Mouse (Mus musculus): Measurements from ENCODE around the gene Dnah6.
A peak's percentile ranks its signal among the peaks of the same experiment; 100 is the strongest.

Dnah6 gene

DNA sequence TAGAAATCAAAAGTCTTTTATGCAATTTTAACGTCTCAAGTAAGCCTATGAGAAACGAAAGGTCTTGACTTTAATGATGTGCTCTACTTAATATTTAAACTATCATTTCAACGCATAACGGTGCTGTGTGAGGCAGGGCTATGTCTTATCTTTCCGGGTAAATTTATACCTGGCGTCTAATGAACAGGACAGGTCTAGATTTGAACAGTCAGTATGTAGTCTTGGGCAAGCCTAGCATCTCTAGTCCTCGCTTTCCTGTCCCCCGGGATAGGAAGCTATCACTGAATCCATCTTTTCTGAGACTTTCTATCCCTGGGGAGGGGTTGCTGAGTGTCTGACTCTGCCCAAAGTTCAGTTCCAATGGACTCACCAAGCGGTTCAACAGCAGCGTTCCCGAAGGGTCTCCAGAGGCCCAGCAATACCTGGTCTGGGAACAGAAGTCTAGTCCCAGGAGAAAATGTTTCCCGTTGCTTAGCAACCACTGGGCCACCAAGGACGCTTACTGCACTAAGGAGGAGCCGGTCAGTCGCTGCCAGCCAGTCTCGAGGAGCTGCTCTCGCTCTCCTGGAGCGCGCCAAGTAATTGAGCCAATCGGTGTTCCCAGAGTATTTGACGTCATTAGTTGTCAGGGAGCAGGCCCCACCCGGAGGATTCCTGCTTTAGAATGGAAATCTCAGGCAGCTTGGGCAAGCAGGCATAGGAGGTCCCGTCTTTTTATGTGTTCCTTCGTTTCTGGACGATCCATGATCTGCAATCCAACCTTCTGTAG, at the start of gene Dnah6:
Dnah6 (minus strand) TSS at position 463 of the 769 bp plus-strand sequence.
- peak; percentile 53 for DNase-seq (ENCODE audit: low read depth, low spot score)

DNA sequence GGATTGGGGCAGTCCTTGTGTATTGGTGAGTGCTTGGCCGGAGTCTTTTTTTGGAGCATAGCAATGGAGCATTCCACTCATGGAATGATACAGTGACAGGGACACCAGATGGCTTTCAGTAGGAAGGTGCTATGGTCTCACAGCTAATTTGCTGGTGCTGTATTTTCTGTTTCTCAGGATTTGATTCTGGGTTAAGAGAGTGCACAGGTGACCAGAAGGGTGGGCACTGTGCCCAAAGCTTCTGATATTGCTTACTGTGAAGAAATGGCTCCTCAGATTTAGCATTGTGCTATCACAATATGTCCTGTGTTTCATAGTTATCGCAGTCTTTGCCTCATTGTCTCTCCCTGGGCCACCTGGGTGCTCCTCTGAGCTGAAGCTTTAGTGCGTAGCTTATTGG, 47.9 kb upstream of the Dnah6 start:
- no peak for DNase-seq (ENCODE audit: low read depth, low spot score)

DNA sequence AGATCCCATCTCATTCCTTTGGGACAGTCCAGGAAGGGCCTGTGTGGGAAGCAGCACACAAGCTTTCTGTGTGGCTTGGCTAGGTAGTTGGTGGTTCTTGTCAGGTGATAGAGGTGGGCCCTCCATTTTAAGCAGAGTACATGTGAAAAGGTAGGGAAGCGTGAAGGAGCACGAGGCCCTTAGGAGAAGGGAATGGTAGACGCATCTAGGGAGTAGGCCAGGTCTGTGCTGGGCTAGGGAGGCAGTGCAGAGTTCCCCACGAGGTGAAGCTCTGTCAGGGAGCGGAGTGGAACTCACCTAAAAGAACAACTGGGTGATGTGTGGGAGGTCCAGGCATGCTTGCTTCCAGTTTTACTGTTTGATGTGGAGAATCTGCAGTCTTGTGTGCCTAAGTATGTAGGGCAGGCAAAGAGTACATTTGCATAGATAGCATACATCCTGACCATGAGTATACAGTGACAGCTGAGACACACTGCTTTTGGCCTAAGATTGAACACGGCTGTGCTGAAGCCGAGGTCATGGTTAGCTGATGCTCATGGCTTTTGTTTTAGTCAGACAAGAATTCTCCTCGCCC, 46.4 kb upstream of the Dnah6 start:
- no peak for DNase-seq (ENCODE audit: low read depth, low spot score)

DNA sequence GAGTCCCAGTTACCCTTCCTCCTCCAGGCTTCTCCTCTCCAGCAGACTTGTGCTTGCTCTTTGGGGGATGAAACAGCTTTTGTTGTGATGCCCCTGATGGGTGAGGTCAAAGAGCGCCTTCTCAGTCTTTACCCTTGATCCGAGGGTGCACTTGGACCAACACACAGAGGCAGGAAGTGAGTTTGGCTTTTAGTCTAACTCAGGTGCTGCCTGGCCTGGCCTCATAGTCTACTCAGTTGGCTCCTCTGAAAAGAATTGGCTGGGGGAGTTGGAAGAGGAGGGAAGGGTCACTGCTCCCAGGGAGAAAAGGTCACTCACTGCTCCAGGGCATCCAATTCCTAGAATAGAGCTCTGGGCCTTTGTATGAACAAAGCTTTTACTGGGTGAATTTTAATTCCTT, 43.4 kb upstream of the Dnah6 start:
- DNase-seq (ENCODE audit: low read depth, low spot score): no peak

DNA sequence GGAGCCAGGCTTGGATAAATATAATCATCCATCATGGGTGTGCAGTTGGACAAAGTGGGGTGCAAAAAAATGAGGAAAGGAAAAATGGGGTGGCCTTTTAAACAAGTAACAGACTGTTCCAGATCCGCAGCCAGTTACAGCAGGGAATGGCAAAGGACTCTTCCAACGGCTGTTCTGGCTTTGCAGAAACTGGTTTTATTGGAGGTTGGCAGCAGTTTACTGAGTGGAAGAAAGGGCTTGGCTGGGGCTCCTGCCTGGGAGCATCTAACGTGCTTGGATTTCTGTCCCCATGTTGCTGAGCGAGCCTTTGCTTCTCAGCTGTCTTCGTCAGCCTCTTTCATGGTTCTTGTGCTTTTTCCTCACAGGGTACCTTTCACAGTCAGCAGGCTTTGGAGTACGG, 38.7 kb upstream of the Dnah6 start:
- no peak for DNase-seq (ENCODE audit: low read depth, low spot score)

DNA sequence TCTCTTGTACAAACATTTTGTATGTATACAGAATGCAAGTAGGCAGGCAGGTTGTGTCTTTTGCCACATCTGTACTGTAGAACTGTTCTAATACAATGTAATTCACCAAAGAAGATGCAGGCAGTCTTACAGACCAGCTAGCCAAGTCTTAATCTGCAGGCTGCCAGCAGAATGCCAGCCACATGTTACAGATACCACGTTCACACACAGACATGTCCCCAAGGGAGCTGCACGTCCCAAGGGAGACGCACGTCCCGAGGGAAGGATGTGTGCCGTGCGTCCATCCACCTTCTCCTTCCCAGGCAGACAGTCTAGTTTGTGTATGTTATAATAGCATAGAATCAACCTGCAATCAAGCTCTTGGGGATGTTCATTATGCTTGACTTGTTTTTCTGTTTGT, 35.6 kb upstream of the Dnah6 start:
- DNase-seq (ENCODE audit: low read depth, low spot score): no peak

DNA sequence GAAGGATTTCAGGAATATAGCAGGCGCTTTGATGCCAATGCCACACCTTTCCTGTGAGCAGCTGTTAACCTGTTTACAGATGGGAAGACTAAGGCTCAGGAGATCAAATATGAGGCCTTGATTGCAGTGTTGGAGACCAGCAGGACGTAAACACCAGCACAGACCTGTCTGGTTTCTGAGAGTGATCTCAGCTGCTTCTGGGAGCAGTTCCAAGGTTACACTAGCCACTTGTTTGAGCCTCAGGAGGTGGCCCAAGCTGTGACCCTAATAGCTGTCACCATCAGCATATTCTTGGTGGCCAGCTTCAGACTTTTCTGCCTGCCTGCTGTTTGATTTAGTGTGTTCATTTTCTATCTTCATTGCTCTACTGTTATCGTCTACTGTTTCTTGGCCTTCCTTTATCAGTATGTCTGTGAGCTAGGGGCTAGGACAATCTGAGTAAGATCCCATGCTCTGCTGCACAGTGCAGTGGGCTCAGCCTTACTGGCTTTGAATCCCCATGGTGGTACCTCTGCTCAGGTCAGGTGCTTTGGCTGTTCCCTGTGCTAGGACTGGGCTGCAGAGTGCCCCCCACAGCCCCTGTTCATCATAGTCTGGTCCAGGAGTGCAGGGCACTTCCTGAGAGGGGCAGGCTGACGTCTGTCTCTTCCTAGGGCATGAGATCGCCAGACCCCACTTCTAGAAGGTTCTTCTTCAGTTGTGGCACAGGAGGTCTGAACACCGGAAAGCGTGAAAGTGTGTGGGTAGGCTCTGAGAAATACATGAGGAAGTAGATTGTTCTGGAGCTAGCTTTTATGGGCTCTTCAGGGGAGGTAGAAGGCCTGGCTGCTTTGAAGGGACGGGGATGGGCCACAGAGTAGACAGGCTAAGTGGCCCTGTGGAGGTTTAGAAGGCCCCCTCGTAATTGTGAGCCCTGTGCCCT, 33.1 kb upstream of the Dnah6 start:
- DNase-seq (ENCODE audit: low read depth, low spot score): no peak

DNA sequence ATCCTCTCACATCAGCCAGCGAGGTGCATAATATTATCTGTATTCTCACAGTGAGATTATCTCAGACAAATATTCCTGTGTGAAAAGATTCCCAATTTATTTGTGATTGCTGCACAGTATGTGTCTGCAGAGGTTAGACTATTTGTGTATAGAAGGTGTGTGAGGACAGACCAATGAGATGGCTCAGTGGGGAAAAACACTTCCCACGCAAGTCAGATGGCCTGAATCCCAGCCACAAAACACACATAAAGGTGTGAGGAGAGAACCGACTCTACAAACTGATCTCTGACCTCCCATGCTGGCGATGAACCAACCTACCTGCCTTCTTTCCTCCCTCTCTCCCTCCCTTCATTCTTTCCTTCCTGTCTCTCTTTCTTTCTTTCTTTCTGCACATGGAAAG, 32.1 kb upstream of the Dnah6 start:
- DNase-seq (ENCODE audit: low read depth, low spot score): no peak

DNA sequence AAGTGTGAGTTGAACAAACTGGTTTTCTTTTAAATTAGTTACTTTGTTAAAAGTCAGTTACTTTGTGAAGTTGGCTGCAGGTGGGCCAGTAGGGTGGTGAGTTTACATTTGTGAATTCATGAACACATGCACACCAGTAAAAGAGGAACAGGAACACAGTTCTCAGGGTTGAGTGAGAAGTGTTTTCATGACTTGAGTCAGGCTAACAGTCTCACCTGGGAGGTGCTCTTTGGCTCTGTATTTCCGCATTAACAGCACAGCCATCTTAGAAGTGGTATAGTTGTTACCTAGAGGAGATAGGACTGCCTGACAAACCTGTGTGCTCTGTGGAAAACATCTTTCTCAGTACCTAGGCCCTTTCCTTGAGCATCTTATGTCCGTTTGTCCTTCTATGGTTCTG, 31.6 kb upstream of the Dnah6 start:
- no peak for DNase-seq (ENCODE audit: low read depth, low spot score)

DNA sequence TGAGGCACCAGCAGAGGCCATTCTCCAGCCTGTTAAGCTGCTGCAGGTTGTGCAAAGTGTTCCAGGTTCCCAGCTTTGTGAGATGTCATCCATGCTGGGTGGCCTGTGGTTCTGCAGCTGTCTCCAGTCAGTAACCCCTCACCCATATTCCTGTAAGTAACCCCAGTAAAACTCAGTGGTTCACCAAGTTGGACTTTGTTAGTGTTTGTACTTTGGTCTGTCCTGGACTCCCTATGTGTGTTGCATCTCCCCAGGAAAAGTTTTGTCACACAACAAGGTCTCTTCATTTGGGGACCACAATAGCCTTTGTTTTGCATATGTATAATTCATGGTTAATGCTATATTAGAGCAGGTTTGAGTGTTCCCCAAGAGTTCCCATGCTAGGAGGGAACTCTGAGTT, 30.9 kb upstream of the Dnah6 start:
- DNase-seq (ENCODE audit: low read depth, low spot score): no peak

DNA sequence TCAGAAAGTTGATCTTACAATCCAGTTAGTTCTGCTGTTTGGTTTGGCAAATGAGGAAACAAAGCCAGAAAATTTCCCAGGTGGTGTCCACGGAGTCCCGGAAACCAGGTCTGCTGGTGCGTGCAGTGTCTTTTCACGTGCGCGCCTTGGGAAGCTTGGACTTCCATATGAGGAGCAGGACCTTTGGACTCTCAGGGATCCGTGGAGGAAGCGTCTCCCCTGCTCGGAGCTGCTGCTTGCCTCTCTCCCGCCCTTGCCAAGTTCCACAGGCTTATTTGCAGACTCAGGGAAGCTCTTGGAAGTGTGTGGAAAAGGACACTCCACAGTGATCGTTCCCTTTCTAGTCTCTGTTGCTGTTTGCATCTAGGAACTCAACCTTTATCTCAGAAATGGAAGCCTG, 29.9 kb upstream of the Dnah6 start:
- no peak for DNase-seq (ENCODE audit: low read depth, low spot score)

DNA sequence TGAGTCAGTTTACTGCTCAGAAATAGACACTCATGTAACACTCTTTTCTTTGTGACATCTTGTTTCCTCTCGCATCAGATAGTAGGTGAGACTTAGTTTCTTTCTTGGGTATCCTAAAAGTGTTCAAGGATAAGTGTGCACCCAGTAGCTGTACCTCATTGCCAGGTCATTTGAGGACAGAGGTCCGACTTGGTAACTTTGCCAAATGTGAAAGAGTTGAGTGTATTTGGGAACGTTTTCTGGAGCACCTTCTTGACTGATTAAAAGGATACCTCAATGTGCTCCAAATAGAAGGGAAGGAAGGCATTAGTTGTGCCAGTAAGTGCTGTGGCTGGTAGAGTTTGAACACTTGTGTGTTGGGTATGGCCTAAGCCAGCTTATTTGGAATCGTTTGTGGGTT, 28.4 kb upstream of the Dnah6 start:
- DNase-seq (ENCODE audit: low read depth, low spot score): no peak

DNA sequence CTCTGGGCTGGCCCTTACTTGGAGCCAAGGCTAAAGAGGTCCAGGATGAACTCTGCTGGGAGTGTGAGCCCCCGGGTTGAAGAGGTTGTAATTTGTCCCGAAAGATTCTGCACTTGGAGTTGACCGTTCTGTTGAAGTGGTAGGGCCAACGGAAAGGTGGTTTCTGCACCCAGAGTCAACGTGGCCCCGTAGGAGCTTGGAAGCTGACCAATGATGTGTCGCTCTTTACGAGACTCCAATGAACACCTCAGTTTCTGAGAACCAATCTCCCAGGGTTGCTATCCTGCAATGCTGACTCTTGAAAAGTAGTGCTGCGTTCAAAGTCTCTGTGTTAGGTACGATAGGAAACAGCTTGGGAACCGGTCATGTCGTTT, 27.6 kb upstream of the Dnah6 start:
- no peak for DNase-seq (ENCODE audit: low read depth, low spot score)

DNA sequence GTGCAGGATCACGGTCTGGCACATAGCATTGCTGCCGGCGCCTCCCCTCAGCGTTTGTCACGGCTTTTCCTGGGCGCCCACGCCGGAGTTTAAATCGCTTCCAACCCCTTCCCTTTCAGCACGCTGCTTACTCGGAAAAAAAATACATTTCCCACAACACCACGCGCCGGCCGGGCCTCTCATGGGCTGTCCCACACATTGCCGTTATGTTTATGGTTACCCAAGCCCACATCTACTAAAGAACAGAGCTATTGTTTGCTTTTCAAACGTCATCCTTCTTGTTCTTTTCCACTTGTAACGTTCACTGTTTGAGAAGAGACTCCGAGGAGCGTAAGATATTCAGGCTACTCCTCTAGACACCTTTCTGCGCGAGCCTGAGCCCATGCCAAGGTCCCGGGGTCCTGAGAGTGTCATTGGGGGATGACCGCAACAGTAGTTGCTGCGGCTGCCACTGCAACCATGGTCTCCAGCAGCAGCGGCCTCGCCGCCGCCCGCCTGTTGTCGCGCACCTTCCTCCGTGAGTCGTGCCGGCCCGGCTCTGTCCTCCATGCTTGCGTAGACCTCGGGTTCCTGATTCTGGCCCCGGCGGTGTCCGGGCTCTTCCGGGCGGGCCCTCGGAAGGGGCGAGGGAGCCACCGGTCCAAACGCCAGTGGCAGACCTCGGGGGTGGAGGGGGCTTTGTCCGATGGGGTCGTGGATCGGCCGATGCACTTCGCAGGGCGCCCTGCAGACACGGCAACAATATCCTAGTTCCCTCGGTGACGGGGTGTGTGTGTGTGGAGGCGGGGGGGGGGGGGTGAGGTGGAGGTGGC, 27.0 kb upstream of the Dnah6 start, which contains the start of gene Suclg1:
Suclg1 (plus strand) TSS at position 146 of the 812 bp plus-strand sequence.
- DNase-seq (ENCODE audit: low read depth, low spot score): peak; percentile 67

DNA sequence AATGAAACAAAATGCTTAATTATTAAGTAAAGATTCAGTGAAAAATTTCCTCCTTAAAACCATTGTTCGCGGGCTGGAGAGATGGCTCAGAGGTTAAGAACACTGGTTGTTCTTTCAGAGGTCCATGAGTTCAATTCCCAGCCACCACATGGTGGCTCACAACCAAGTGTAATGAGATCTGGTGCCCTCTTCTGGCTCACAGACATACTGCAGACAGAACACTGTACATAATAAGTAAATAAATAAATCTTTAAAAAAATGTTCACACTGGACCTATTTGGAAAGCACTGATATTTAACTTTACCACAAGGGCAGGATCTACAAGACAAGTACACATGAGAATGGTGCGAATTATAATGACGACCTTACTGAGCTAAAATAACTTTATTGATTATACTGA, 26.0 kb upstream of the Dnah6 start:
- peak; percentile 40 for DNase-seq (ENCODE audit: low read depth, low spot score)

DNA sequence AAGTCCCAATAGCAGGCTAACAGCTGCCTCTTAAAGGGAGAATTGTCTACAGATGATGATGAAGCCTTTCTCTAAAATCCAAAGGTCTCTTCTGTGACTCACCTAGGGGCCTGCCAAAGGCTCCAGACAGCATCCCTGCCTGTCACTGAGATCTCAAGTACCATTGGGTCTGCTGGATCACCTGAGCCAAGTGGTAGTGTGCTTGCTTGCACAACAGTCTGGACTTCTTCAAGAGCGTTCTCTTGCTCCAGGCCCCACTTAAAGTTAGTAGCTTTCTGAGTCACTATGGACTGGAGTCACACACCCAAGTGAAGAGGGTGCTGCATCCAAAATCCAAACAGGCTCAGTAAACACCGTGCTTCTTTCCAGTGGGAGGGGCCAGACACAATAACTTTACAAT, 25.4 kb upstream of the Dnah6 start:
- DNase-seq (ENCODE audit: low read depth, low spot score): no peak

DNA sequence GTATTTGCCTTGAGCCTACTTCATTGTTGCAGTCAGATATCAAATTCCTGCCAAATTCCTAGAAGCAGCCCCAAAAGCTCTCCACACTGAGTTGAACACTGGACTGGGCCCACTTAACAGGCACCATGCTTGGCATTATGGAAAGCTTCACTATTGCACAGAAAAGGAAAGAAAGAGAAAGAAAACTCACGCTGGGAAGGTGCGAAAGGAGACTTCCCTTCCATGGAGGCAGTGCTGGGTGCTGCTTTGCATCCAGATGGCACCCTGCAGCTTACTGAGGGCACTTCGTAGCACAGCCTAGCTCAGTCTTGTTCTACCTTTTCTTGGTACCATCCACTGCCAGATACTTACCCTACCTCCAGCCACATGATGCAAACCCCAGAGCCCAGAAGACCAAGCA, 14.2 kb upstream of the Dnah6 start:
- no peak for DNase-seq (ENCODE audit: low read depth, low spot score)

DNA sequence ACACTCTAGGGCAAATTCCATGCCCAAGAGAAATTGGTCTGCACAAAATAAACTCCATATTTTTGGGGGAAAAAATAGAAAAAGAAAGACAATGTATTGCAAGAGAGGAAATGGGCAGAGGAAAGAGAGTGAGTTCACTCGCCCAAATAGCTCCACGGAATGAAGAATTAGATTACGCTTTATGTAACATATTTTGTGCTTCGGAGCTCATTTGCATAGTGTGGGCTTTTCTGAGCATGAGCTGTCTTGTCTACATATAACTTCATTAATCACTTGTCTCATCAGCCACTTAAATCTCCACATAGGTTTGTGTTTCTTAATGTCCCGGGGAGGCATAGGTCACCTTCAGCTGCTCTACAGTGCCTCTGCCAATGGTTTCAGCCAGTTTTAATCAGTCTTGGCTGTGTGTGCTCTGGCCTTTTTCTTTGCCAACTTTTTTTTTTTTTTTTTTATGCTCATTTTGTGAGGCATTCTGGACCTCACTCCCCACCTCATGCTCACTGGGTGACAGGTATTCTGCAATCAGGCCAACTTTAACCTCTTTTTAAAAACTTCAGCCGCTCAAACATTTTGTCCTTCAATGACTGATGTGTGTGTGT, 12.9 kb upstream of the Dnah6 start:
- no peak for DNase-seq (ENCODE audit: low read depth, low spot score)

DNA sequence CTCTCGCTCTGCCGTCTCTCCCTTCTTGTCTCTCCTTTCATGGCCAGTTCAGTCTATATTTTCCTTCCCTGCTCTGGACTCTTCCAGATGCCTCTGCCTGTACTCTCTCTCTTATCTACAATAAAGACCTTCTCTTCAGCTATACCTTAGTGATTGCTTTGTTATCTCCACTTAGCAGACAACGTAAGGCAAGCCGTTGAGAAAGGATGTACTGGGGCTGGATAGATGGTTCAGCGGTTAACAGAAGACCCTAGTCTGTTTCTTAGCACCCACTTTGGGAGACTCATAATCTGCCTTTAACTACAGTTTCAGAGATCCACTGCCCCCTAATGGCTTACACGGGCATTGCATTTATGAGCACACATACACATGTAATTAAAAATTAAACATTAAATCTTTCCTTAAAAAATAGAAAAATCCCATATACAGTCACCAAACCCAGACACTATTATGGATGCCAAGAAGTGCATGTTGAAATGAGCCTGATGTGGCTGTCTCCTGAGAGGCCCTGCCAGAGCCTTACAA, 11.8 kb upstream of the Dnah6 start:
- DNase-seq (ENCODE audit: low read depth, low spot score): no peak

DNA sequence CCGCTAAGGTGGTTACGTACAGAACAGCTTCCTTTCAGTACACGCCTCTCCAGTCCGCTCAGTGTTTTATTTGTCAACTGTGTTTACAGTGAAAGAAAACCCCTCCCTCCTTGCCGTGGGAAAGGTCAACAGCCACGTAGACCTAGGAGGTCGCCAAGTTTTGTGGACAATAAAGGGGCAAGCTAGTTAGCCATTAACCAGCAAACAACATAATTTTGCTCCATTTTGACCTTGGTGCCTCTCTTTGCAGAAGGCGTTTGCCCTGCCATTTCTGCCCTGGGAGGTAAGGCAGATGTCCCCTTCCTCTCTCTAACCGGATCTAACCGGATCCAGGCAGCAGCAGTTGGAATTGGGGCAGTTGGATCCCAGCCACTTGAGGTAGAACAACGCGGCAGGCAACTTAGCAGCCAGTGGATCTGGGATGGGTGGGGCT, 10.7 kb upstream of the Dnah6 start:
- DNase-seq (ENCODE audit: low read depth, low spot score): no peak

DNA sequence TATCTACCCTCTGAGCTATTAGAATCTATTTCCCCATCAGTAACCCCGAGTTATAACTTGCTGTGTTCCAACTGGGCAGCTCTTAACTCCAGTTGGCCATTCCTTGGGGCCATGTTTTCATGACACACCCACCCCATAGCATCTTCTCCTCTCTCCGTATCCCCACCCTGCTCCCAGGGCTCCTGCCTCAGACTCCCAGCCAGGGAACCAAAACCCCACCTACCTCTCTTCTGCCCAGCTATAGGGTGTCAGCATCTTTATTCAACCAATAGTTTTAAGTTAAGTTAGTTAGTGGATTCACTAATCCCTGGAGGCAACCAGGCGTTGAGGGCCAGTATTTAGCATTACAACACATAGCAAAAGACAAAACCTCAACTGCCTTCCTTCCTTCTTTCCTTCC, 7.4 kb upstream of the Dnah6 start:
- DNase-seq (ENCODE audit: low read depth, low spot score): no peak
